Mouse (Mus musculus) megakaryocyte, embryonic 14.5 days (primary cell): ENCODE results near the gene Ssbp3.

Experiments used
- FLI1 ChIP-seq: IDR thresholded peaks from 2 replicates; pipeline ENCODE4 v1.6.1; 2012; ENCODE audit warnings: low read length, inconsistent platforms, mixed read lengths
- GATA1 ChIP-seq: IDR thresholded peaks from 3 replicates; pipeline ENCODE4 v1.6.1; 2012; ENCODE audit warnings: mixed read lengths, low read length, inconsistent platforms, borderline replicate concordance

DNA sequence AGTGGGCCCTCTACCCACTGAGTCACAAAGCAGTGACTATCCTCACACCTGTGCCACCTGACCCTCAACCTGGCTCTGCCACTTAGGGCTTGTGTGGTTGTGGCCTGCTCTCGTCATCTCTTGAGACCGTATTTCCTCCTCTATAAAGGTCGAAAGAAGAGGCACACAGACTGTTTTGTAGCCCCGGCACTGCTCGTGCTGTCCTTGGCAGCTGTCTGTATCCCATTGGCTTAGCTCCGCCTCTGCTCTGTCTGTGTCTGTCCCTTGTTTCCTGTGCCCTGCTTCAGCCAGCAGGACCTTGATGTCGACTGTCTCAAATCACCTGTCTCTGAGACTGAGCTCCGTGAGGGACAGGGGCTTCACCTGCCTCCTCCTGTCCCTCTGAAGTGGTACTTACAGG is 116.0 kb downstream of the Ssbp3 start:
- no peak for TF ChIP-seq GATA1
- no peak for TF ChIP-seq FLI1
